Mouse (Mus musculus) testis, adult 2 months (tissue): ENCODE data around the gene Aqp8.
A peak's percentile ranks its signal among the peaks of the same experiment; 100 is the strongest.

Experiments used
- CTCF ChIP-seq: fragments of 200-500 bp; IDR thresholded peaks from 2 replicates; pipeline ENCODE4 v1.5.1; 2012; ENCODE audit warnings: low read depth, mild to moderate bottlenecking, inconsistent platforms, low read length, moderate library complexity; ENCODE audit not compliant: control insufficient read depth, insufficient read depth, insufficient replicate concordance
- POLR2A ChIP-seq: fragments of 200-500 bp; IDR thresholded peaks from 2 replicates; pipeline ENCODE4 v1.6.1; 2012; ENCODE audit warnings: low read depth, mild to moderate bottlenecking, inconsistent platforms, low read length, moderate library complexity; ENCODE audit not compliant: control insufficient read depth

- TF ChIP-seq CTCF (peak; percentile 4; the same call in 1 of the 2 replicates), POLR2A (no peak; the same call in none of the 2 replicates)
Observed at GRCm38 (mm10) chr7:123500239-123501219, 38.4 kb downstream of the Aqp8 start, which contains the start of gene Zkscan2.
